Mouse (Mus musculus) liver, embryonic 13.5 days (tissue): ENCODE measurements around the gene Foxp1. TPM values are rescaled to one million over a fixed set of nuclear protein-coding genes. Genes with fewer than 3 reads are reported as not detected.
A peak's percentile ranks its signal among the peaks of the same experiment; 100 is the strongest.

Experiments
- ATAC-seq: fragments of 200-750 bp; cut with Nextera tagmentation; 2 replicates; pipeline ENCODE4 v1.8.0; 2017; ENCODE audit warnings: low read depth, mild to moderate bottlenecking, moderate number of reproducible peaks, moderate library complexity
- DNase-seq: peaks from one replicate; pipeline ENCODE4 v3.0.0; 2022
- H3K27ac ChIP-seq: fragments of 300-500 bp; sonication (generic); 2 replicates; pipeline ENCODE4 v1.5.1; 2015; ENCODE audit warnings: moderate library complexity, mild to moderate bottlenecking, inconsistent platforms
- H3K27me3 ChIP-seq: fragments of 300-500 bp; sonication (generic); 2 replicates; pipeline ENCODE4 v1.6.1; 2015; ENCODE audit warnings: mild to moderate bottlenecking, inconsistent platforms
- H3K36me3 ChIP-seq: fragments of 300-500 bp; sonication (generic); 2 replicates; pipeline ENCODE4 v1.6.1; 2015; ENCODE audit warnings: mild to moderate bottlenecking, inconsistent platforms
- H3K4me1 ChIP-seq: fragments of 300-500 bp; sonication (generic); replicated peaks from 2 replicates; pipeline ENCODE4 v1.6.1; 2015; ENCODE audit warnings: inconsistent platforms
- H3K4me2 ChIP-seq: fragments of 300-500 bp; sonication (generic); 2 replicates; pipeline ENCODE4 v1.6.1; 2015; ENCODE audit warnings: inconsistent platforms, mild to moderate bottlenecking, moderate library complexity
- H3K4me3 ChIP-seq: fragments of 300-500 bp; sonication (generic); replicated peaks from 2 replicates; pipeline ENCODE4 v1.5.1; 2015; ENCODE audit warnings: mild to moderate bottlenecking, inconsistent platforms
- H3K9ac ChIP-seq: fragments of 300-500 bp; sonication (generic); 2 replicates; pipeline ENCODE4 v1.6.1; 2015; ENCODE audit warnings: mild to moderate bottlenecking, inconsistent platforms
- H3K9me3 ChIP-seq: fragments of 300-500 bp; sonication (generic); replicated peaks from 2 replicates; pipeline ENCODE4 v1.6.1; 2016; ENCODE audit warnings: inconsistent platforms
- WGBS: fragments of 180-500 bp; shearing (Covaris S2); methylation state at CpG from one replicate; pipeline ENCODE4 v1.1.7; 2015; ENCODE audit not compliant: insufficient replicate concordance; 5-methylcytosine and 5-hydroxymethylcytosine counted together
- polyA plus RNA-seq: library from polyadenylated mRNA; unstranded; fragments of >200 nt; fragmentation: Nextera tagmentation; extraction: Ambion mirVana; gene quantifications from 2 replicates; pipeline ENCODE4 v1.2.1, GENCODE M21; 2015

The Foxp1 gene
- polyA plus RNA-seq, 1 experiment from 2014 or later: 14.2 TPM

- no peak overlapping the region for H3K4me2 ChIP-seq
- H3K36me3 ChIP-seq: no peaks in the 10 kb centered on the region
- H3K9me3 ChIP-seq: no peaks in the 10 kb centered on the region
- H3K4me3 ChIP-seq: no peak overlapping the region
- H3K9ac ChIP-seq: no peak overlapping the region
- no peaks in the 10 kb centered on the region for H3K4me1 ChIP-seq
- H3K27me3 ChIP-seq: no peaks in the 10 kb centered on the region
- no peak overlapping the region for H3K27ac ChIP-seq
- DNase-seq (no peak), ATAC-seq (no peak)
- WGBS: 72% methylated on average over 5 of the region's 5 CpGs
Measured at GRCm38 (mm10) chr6:99297535-99297934, 225.0 kb downstream of the Foxp1 start.

- DNase-seq: no peak
- H3K9me3 ChIP-seq: no peaks in the 10 kb centered on the region
- no peaks in the 10 kb centered on the region for H3K27me3 ChIP-seq
- H3K4me1 ChIP-seq: no peaks in the 10 kb centered on the region
- no peak overlapping the region for H3K4me3 ChIP-seq
- ATAC-seq: no peak
- no peak overlapping the region for H3K9ac ChIP-seq
- no peaks in the 10 kb centered on the region for H3K36me3 ChIP-seq
- no peak overlapping the region for H3K4me2 ChIP-seq
- H3K27ac ChIP-seq: no peak overlapping the region
- WGBS: 36% methylated on average over 8 of the region's 8 CpGs
Measured at GRCm38 (mm10) chr6:99295495-99295894, 227.0 kb downstream of the Foxp1 start.

- Histone ChIP-seq H3K27me3 (no peaks in the 10 kb centered on the region), H3K9me3 (no peaks in the 10 kb centered on the region), H3K4me2 (no peak overlapping the region), H3K36me3 (no peaks in the 10 kb centered on the region), H3K4me3 (no peak overlapping the region), H3K27ac (no peak overlapping the region), H3K9ac (no peak overlapping the region), H3K4me1 (peaks cover 5% of the 10 kb centered on the region; the same call in 1 of the 2 replicates)
- WGBS: 76% methylated on average over 4 of the region's 4 CpGs
- DNase-seq: no peak
- no peak for ATAC-seq
Measured at GRCm38 (mm10) chr6:99289220-99289619, 233.3 kb downstream of the Foxp1 start.

- ATAC-seq: no peak
- no peak for DNase-seq
Measured at GRCm38 (mm10) chr6:99285026-99285425, 237.5 kb downstream of the Foxp1 start.

GRCm38 (mm10) chr6:99284019-99284418 lies 238.5 kb downstream of the Foxp1 start:
- H3K4me1 ChIP-seq: peaks cover 11% of the 10 kb centered on the region
- no peak overlapping the region for H3K27ac ChIP-seq
- ATAC-seq: no peak
- no peak overlapping the region for H3K9ac ChIP-seq
- H3K4me2 ChIP-seq: no peak overlapping the region
- H3K4me3 ChIP-seq: no peak overlapping the region
- H3K36me3 ChIP-seq: no peaks in the 10 kb centered on the region
- WGBS: 49% methylated on average over 4 of the region's 4 CpGs
- H3K27me3 ChIP-seq: no peaks in the 10 kb centered on the region
- no peaks in the 10 kb centered on the region for H3K9me3 ChIP-seq
- no peak for DNase-seq

More at GRCm38 (mm10) chr6:99285026-99285425, 237.5 kb downstream of the Foxp1 start:
- Histone ChIP-seq H3K9ac (no peak overlapping the region), H3K4me1 (peaks cover 11% of the 10 kb centered on the region), H3K4me2 (no peak overlapping the region), H3K27ac (no peak overlapping the region), H3K4me3 (no peak overlapping the region), H3K27me3 (no peaks in the 10 kb centered on the region), H3K9me3 (no peaks in the 10 kb centered on the region), H3K36me3 (no peaks in the 10 kb centered on the region)
- WGBS: 61% methylated on average over 3 of the region's 3 CpGs

- WGBS: 36% methylated on average over 15 of the region's 15 CpGs
- H3K27me3 ChIP-seq: no peaks in the 10 kb centered on the region
- DNase-seq (no peak), ATAC-seq (peak; percentile 83)
- no peak overlapping the region for H3K27ac ChIP-seq
- peaks cover 11% of the 10 kb centered on the region for H3K4me1 ChIP-seq
- no peak overlapping the region for H3K9ac ChIP-seq
- H3K36me3 ChIP-seq: no peaks in the 10 kb centered on the region
- H3K9me3 ChIP-seq: no peaks in the 10 kb centered on the region
- H3K4me2 ChIP-seq: no peak overlapping the region
- H3K4me3 ChIP-seq: no peak overlapping the region
Measured at GRCm38 (mm10) chr6:99282866-99283657, 239.5 kb downstream of the Foxp1 start.

- no peak for DNase-seq
- Histone ChIP-seq H3K9me3 (no peaks in the 10 kb centered on the region), H3K4me1 (peaks cover 19% of the 10 kb centered on the region), H3K4me3 (no peak overlapping the region), H3K27ac (no peak overlapping the region), H3K27me3 (no peaks in the 10 kb centered on the region), H3K36me3 (no peaks in the 10 kb centered on the region), H3K4me2 (no peak overlapping the region), H3K9ac (no peak overlapping the region)
- no peak for ATAC-seq
- 81% methylated on average over 9 of the region's 9 CpGs for WGBS
Measured at GRCm38 (mm10) chr6:99281433-99281832, 241.1 kb downstream of the Foxp1 start.

GRCm38 (mm10) chr6:99280619-99281018 lies 241.9 kb downstream of the Foxp1 start:
- H3K27me3 ChIP-seq: no peaks in the 10 kb centered on the region
- no peak overlapping the region for H3K9ac ChIP-seq
- no peaks in the 10 kb centered on the region for H3K9me3 ChIP-seq
- 61% methylated on average over 5 of the region's 5 CpGs for WGBS
- H3K4me1 ChIP-seq: peaks cover 24% of the 10 kb centered on the region
- DNase-seq: no peak
- no peak overlapping the region for H3K27ac ChIP-seq
- H3K36me3 ChIP-seq: no peaks in the 10 kb centered on the region
- ATAC-seq: no peak
- no peak overlapping the region for H3K4me3 ChIP-seq
- H3K4me2 ChIP-seq: no peak overlapping the region

GRCm38 (mm10) chr6:99277251-99277650 lies 245.3 kb downstream of the Foxp1 start:
- 71% methylated on average over 1 of the region's 1 CpGs for WGBS
- Histone ChIP-seq H3K4me1 (peaks cover 20% of the 10 kb centered on the region), H3K9me3 (no peaks in the 10 kb centered on the region), H3K4me2 (no peak overlapping the region), H3K27me3 (no peaks in the 10 kb centered on the region), H3K36me3 (no peaks in the 10 kb centered on the region), H3K4me3 (no peak overlapping the region), H3K27ac (no peak overlapping the region), H3K9ac (no peak overlapping the region)
- no peak for ATAC-seq
- no peak for DNase-seq

GRCm38 (mm10) chr6:99276297-99276653 lies 246.2 kb downstream of the Foxp1 start:
- no peaks in the 10 kb centered on the region for H3K36me3 ChIP-seq
- no peak overlapping the region for H3K4me3 ChIP-seq
- peaks cover 30% of the 10 kb centered on the region for H3K4me1 ChIP-seq
- H3K27ac ChIP-seq: peak overlapping the region; percentile 29; the same call in 1 of the 2 replicates
- no peaks in the 10 kb centered on the region for H3K27me3 ChIP-seq
- ATAC-seq: no peak
- H3K9me3 ChIP-seq: no peaks in the 10 kb centered on the region
- H3K9ac ChIP-seq: no peak overlapping the region
- no peak for DNase-seq
- H3K4me2 ChIP-seq: no peak overlapping the region
- WGBS: 59% methylated on average over 7 of the region's 7 CpGs

GRCm38 (mm10) chr6:99275381-99276296 lies 246.9 kb downstream of the Foxp1 start:
- Histone ChIP-seq H3K4me3 (no peak overlapping the region), H3K4me1 (peaks cover 30% of the 10 kb centered on the region), H3K9me3 (no peaks in the 10 kb centered on the region), H3K4me2 (no peak overlapping the region), H3K36me3 (no peaks in the 10 kb centered on the region), H3K27ac (peak overlapping the region; percentile 29; the same call in 1 of the 2 replicates), H3K27me3 (no peaks in the 10 kb centered on the region), H3K9ac (no peak overlapping the region)
- ATAC-seq: no peak
- DNase-seq: no peak
- WGBS: 57% methylated on average over 21 of the region's 21 CpGs
